Mouse (Mus musculus) MEL (cell line): Measurements from ENCODE around the gene Rtbdn. TPM values are rescaled to one million over a fixed set of nuclear protein-coding genes. Genes with fewer than 3 reads are reported as not detected.

ENCODE experiments used
- DNase-seq: peaks from one replicate; pipeline ENCODE4 v3.0.0; 2011; ENCODE audit warnings: low read depth, low spot score
- H3K27ac ChIP-seq: 2 replicates; pipeline ENCODE4 v1.5.1; 2012; ENCODE audit warnings: low read depth, mild to moderate bottlenecking, control low read depth, low read length, moderate library complexity; ENCODE audit not compliant: control insufficient read depth
- H3K27me3 ChIP-seq, 2 experiments: fragments of 150-350 bp in 1 of 2; sonication (generic) in 1 of 2; 2 replicates each; pipeline ENCODE4 v1.6.1; 2012; ENCODE audit warnings: low read length in 2 of 2, mild to moderate bottlenecking in 2 of 2, improper control_type of control experiment in 1 of 2, moderate library complexity in 1 of 2; ENCODE audit not compliant: insufficient read depth in 2 of 2, control insufficient read depth in 1 of 2
- H3K36me3 ChIP-seq, 2 experiments: 2 replicates each; pipeline ENCODE4 v1.6.1; 2012 to 2014; ENCODE audit warnings: low read length in 2 of 2, improper control_type of control experiment in 1 of 2, inconsistent platforms in 1 of 2, mild to moderate bottlenecking in 1 of 2; ENCODE audit not compliant: insufficient read depth in 2 of 2, control insufficient read depth in 1 of 2
- H3K4me1 ChIP-seq, 2 experiments: fragments of 150-350 bp in 1 of 2; sonication (generic) in 1 of 2; 2 replicates each; pipeline ENCODE4 v1.6.1; 2012; ENCODE audit warnings: low read length in 2 of 2, improper control_type of control experiment in 1 of 2, mild to moderate bottlenecking in 1 of 2; ENCODE audit not compliant: insufficient read depth in 2 of 2, control insufficient read depth in 1 of 2
- H3K4me3 ChIP-seq, 2 experiments: fragments of 150-350 bp in 1 of 2; sonication (generic) in 1 of 2; 2 replicates each; pipeline ENCODE4 v1.5.1; 2012; ENCODE audit warnings: low read depth in 2 of 2, low read length in 2 of 2, mild to moderate bottlenecking in 2 of 2, moderate library complexity in 2 of 2, control low read depth in 1 of 2, improper control_type of control experiment in 1 of 2; ENCODE audit not compliant: control insufficient read depth in 1 of 2, insufficient read depth in 1 of 2
- H3K79me2 ChIP-seq: 2 replicates; pipeline ENCODE4 v1.6.1; 2012; ENCODE audit warnings: mild to moderate bottlenecking, low read length, moderate library complexity; ENCODE audit not compliant: control insufficient read depth, poor library complexity, insufficient read depth
- H3K9ac ChIP-seq: 2 replicates; pipeline ENCODE4 v1.6.1; 2012; ENCODE audit warnings: low read depth, mild to moderate bottlenecking, control low read depth, low read length, moderate library complexity; ENCODE audit not compliant: control insufficient read depth, poor library complexity, severe bottlenecking
- H3K9me3 ChIP-seq: fragments of 150-350 bp; sonication (generic); replicated peaks from 2 replicates; pipeline ENCODE4 v1.6.1; 2012; ENCODE audit warnings: mild to moderate bottlenecking, low read length, improper control_type of control experiment, moderate library complexity; ENCODE audit not compliant: insufficient read depth
- BHLHE40 ChIP-seq: IDR thresholded peaks from 2 replicates; pipeline ENCODE4 v1.6.1; 2012; ENCODE audit warnings: low read depth, mild to moderate bottlenecking, inconsistent platforms, low read length, improper control_type of control experiment, borderline replicate concordance
- CHD1 ChIP-seq: IDR thresholded peaks from 2 replicates; pipeline ENCODE4 v1.6.1; 2012; ENCODE audit warnings: low read depth, mild to moderate bottlenecking, inconsistent platforms, low read length, improper control_type of control experiment
- CTCF ChIP-seq, 3 experiments: IDR thresholded peaks in 2 of 3; conservative IDR thresholded peaks in 1 of 3; 2 replicates each; pipeline ENCODE4 v1.5.1; 2011 to 2012; ENCODE audit warnings: low read length in 3 of 3, low read depth in 2 of 3, mild to moderate bottlenecking in 2 of 3, improper control_type of control experiment in 1 of 3, inconsistent platforms in 1 of 3, mixed read lengths in 1 of 3, moderate library complexity in 1 of 3; ENCODE audit not compliant: control insufficient read depth in 1 of 3, insufficient read depth in 1 of 3, poor library complexity in 1 of 3, severe bottlenecking in 1 of 3
- E2F4 ChIP-seq: IDR thresholded peaks from 2 replicates; pipeline ENCODE4 v1.6.1; 2011; ENCODE audit warnings: low read depth, low read length, improper control_type of control experiment, borderline replicate concordance
- EP300 ChIP-seq, 2 experiments: IDR thresholded peaks; 2 replicates each; pipeline ENCODE4 v1.6.1; 2011; ENCODE audit warnings: improper control_type of control experiment in 2 of 2, low read length in 2 of 2, low read depth in 1 of 2, mild to moderate bottlenecking in 1 of 2
- ETS1 ChIP-seq: IDR thresholded peaks from 2 replicates; pipeline ENCODE4 v1.6.1; 2012; ENCODE audit warnings: low read depth, mild to moderate bottlenecking, inconsistent platforms, low read length, improper control_type of control experiment, moderate library complexity
- GABPA ChIP-seq: IDR thresholded peaks from 2 replicates; pipeline ENCODE4 v1.6.1; 2012; ENCODE audit warnings: low read depth, mild to moderate bottlenecking, inconsistent platforms, low read length, improper control_type of control experiment, moderate library complexity
- GATA1 ChIP-seq: IDR thresholded peaks from 2 replicates; pipeline ENCODE4 v1.6.1; 2011; ENCODE audit warnings: low read depth, low read length, improper control_type of control experiment
- HCFC1 ChIP-seq: IDR thresholded peaks from 2 replicates; pipeline ENCODE4 v1.6.1; 2012; ENCODE audit warnings: low read depth, mild to moderate bottlenecking, inconsistent platforms, low read length, improper control_type of control experiment, moderate library complexity
- KAT2A ChIP-seq: conservative IDR thresholded peaks from 2 replicates; pipeline ENCODE4 v1.6.1; 2012; ENCODE audit warnings: low read depth, low read length, improper control_type of control experiment, inconsistent platforms
- MXI1 ChIP-seq: IDR thresholded peaks from 2 replicates; pipeline ENCODE4 v1.6.1; 2011; ENCODE audit warnings: mild to moderate bottlenecking, low read depth, low read length, improper control_type of control experiment
- MYB ChIP-seq: IDR thresholded peaks from 2 replicates; pipeline ENCODE4 v1.6.1; 2011; ENCODE audit warnings: mild to moderate bottlenecking, low read depth, low read length, improper control_type of control experiment
- MYC ChIP-seq: IDR thresholded peaks from 2 replicates; pipeline ENCODE4 v1.6.1; 2011; ENCODE audit warnings: low read depth, mild to moderate bottlenecking, low read length, improper control_type of control experiment, moderate library complexity
- NRF1 ChIP-seq: IDR thresholded peaks from 2 replicates; pipeline ENCODE4 v1.6.1; 2014; ENCODE audit warnings: low read depth, mild to moderate bottlenecking, inconsistent platforms, low read length, improper control_type of control experiment, moderate library complexity; ENCODE audit not compliant: poor library complexity, insufficient read depth, severe bottlenecking
- POLR2AphosphoS2 ChIP-seq: IDR thresholded peaks from 2 replicates; pipeline ENCODE4 v1.6.1; 2011; ENCODE audit warnings: low read length, improper control_type of control experiment
- POLR2AphosphoS5 ChIP-seq: IDR thresholded peaks from 2 replicates; pipeline ENCODE4 v1.6.1; 2012; ENCODE audit warnings: low read depth, borderline replicate concordance, mild to moderate bottlenecking, inconsistent platforms, low read length, moderate library complexity, mixed read lengths
- RAD21 ChIP-seq: IDR thresholded peaks from 2 replicates; pipeline ENCODE4 v1.6.1; 2011; ENCODE audit warnings: mild to moderate bottlenecking, low read depth, low read length, improper control_type of control experiment
- RCOR1 ChIP-seq: IDR thresholded peaks from 2 replicates; pipeline ENCODE4 v1.6.1; 2012; ENCODE audit warnings: low read depth, mild to moderate bottlenecking, inconsistent platforms, low read length, improper control_type of control experiment
- SIN3A ChIP-seq: IDR thresholded peaks from 2 replicates; pipeline ENCODE4 v1.6.1; 2012; ENCODE audit warnings: low read length, improper control_type of control experiment, inconsistent platforms
- SMC3 ChIP-seq: IDR thresholded peaks from 2 replicates; pipeline ENCODE4 v1.6.1; 2011; ENCODE audit warnings: low read depth, low read length, improper control_type of control experiment
- TBP ChIP-seq: IDR thresholded peaks from 2 replicates; pipeline ENCODE4 v1.8.0; 2011; ENCODE audit warnings: low read depth, low read length, improper control_type of control experiment
- TCF12 ChIP-seq: IDR thresholded peaks from 2 replicates; pipeline ENCODE4 v1.6.1; 2014; ENCODE audit warnings: low read depth, mild to moderate bottlenecking, inconsistent platforms, low read length, improper control_type of control experiment, moderate library complexity
- USF1 ChIP-seq: IDR thresholded peaks from 2 replicates; pipeline ENCODE4 v1.6.1; 2014; ENCODE audit warnings: low read depth, mild to moderate bottlenecking, inconsistent platforms, low read length, improper control_type of control experiment, moderate library complexity
- USF2 ChIP-seq, 2 experiments: IDR thresholded peaks; 2 replicates each; pipeline ENCODE4 v1.6.1; 2011 to 2012; ENCODE audit warnings: improper control_type of control experiment in 2 of 2, low read length in 2 of 2, borderline replicate concordance in 1 of 2, inconsistent platforms in 1 of 2, low read depth in 1 of 2, mild to moderate bottlenecking in 1 of 2; ENCODE audit not compliant: insufficient read depth in 1 of 2
- ZMIZ1 ChIP-seq: IDR thresholded peaks from 2 replicates; pipeline ENCODE4 v1.6.1; 2012; ENCODE audit warnings: low read depth, mild to moderate bottlenecking, inconsistent platforms, low read length, improper control_type of control experiment, moderate library complexity
- ZNF384 ChIP-seq: IDR thresholded peaks from 2 replicates; pipeline ENCODE4 v1.6.1; 2012; ENCODE audit warnings: low read depth, mild to moderate bottlenecking, inconsistent platforms, low read length, improper control_type of control experiment
- polyA plus RNA-seq, 2 experiments: library from polyadenylated mRNA; stranded (reverse) in 1 of 2; unstranded in 1 of 2; fragments of >175 nt in 1 of 2; fragments of >200 nt in 1 of 2; gene quantifications; 2 replicates each; pipeline versions ENCODE4 v1.2.1 to v1.2.4; 2012; ENCODE audit warnings: low replicate concordance in 2 of 2, low read depth in 1 of 2; ENCODE audit not compliant: insufficient read length in 2 of 2, insufficient read depth in 1 of 2, missing spikeins in 1 of 2
- total RNA-seq: library from RNA; depleted of rRNA; stranded (reverse); fragments of 300-350 nt; gene quantifications from 2 replicates; pipeline ENCODE4 v1.2.3, GENCODE M21; 2012

Gene Rtbdn
- total and polyA plus RNA-seq, 3 experiments: 0.08 to 0.11 TPM; not detected in 1

DNA sequence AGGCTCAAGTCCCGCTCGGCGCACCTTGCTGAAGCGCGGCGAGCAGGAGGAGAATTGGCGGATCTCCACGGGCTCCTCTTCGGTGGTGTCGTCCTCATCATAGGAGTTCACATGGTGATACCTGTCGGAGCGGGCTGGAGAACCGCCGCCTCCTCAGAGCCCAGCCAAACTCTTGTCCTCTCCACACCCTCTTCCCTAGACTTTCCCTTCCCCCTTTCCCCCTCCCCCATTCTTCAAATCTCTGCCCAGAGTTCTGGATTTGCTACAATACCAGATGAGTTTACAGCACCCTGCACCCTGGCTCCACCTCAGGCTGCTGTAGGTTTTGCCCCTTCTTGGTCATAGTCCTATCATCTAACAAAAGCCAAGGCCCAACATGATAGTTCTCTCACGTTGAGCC is 28.1 kb upstream of the Rtbdn start:
- Histone ChIP-seq H3K4me1 (peaks cover 0 to 15% of the 10 kb centered on the region in 2 experiments; a peak in 3 of 4 replicates), H3K9me3 (no peaks in the 10 kb centered on the region), H3K36me3 (peaks cover 0 to 13% of the 10 kb centered on the region in 2 experiments; a peak in 2 of 4 replicates), H3K9ac (no peak overlapping the region), H3K27me3 (no peaks in the 10 kb centered on the region), H3K4me3 (no peak overlapping the region), H3K79me2 (peaks cover 12% of the 10 kb centered on the region), H3K27ac (no peak overlapping the region)
- TF ChIP-seq CHD1 (no peak), TCF12 (no peak)
- DNase-seq: no peak

- Histone ChIP-seq H3K79me2 (no peaks in the 10 kb centered on the region), H3K9ac (no peak overlapping the region), H3K27ac (no peak overlapping the region), H3K4me3 (no peak overlapping the region), H3K27me3 (no peaks in the 10 kb centered on the region), H3K9me3 (no peaks in the 10 kb centered on the region), H3K4me1 (peaks cover 9 to 27% of the 10 kb centered on the region in 2 experiments; a peak in 3 of 4 replicates), H3K36me3 (peaks cover 0 to 18% of the 10 kb centered on the region in 2 experiments; a peak in 2 of 4 replicates)
- TF ChIP-seq E2F4 (no peak), SIN3A (no peak), USF1 (no peak), CTCF (IDR thresholded peaks at IDR 0.05 in 2 of 3, conservative IDR thresholded peaks at IDR 0.05 in 1 of 3; ENCODE audit: control insufficient read depth in 1 of 3, insufficient read depth in 1 of 3, low read depth in 2 of 3, low read length in 3 of 3, poor library complexity in 1 of 3, severe bottlenecking in 1 of 3) (no peak), BHLHE40 (no peak), KAT2A (no peak)
- no peak for DNase-seq
These were observed 25.2 kb upstream of the Rtbdn start for GRCm38 (mm10) chr8:84921596-84921995.

GRCm38 (mm10) chr8:84925557-84925956 is 21.2 kb upstream of the Rtbdn start:
- H3K4me3 ChIP-seq: no peak overlapping the region
- no peaks in the 10 kb centered on the region for H3K27me3 ChIP-seq
- no peak overlapping the region for H3K27ac ChIP-seq
- TF ChIP-seq HCFC1: 0 out of 2 replicates have a peak, but pooled peaks have one; percentile 22
- 0 out of 2 replicates have a peak, but pooled peaks have one; percentile 32 for TF ChIP-seq TBP
- TF ChIP-seq SMC3: 0 out of 2 replicates have a peak, but pooled peaks have one; percentile 15
- no peak for TF ChIP-seq POLR2AphosphoS2
- TF ChIP-seq RAD21: no peak; the same call in 1 of the 2 replicates
- TF ChIP-seq NRF1: no peak
- no peak for TF ChIP-seq GABPA
- 0 out of 2 replicates have a peak, but pooled peaks have one; percentile 27 for TF ChIP-seq MYC
- no peak for TF ChIP-seq ZNF384
- TF ChIP-seq MXI1: no peak
- TF ChIP-seq ZMIZ1: 0 out of 2 replicates have a peak, but pooled peaks have one; percentile 40
- 0 out of 2 replicates have a peak, but pooled peaks have one; percentile 20 for TF ChIP-seq MYB
- TF ChIP-seq EP300 (IDR thresholded peaks at IDR 0.05; ENCODE audit: low read depth in 1 of 2, low read length in 2 of 2): peak in 1 of 2 experiments; percentile 58; a peak in 2 of 4 replicates
- no peak for TF ChIP-seq GATA1
- TF ChIP-seq USF2 (IDR thresholded peaks at IDR 0.05; ENCODE audit: borderline replicate concordance in 1 of 2, insufficient read depth in 1 of 2, low read depth in 1 of 2, low read length in 2 of 2): no peak
- TF ChIP-seq RCOR1: peak; percentile 48
- no peak for TF ChIP-seq E2F4
- no peak for TF ChIP-seq POLR2AphosphoS5
- TF ChIP-seq ETS1: peak; percentile 48; the same call in 1 of the 2 replicates
- H3K36me3 ChIP-seq: peaks cover 0 to 18% of the 10 kb centered on the region in 2 experiments; a peak in 2 of 4 replicates
- H3K9me3 ChIP-seq: no peaks in the 10 kb centered on the region
- H3K9ac ChIP-seq: no peak overlapping the region
- peak; percentile 82 for DNase-seq
- no peaks in the 10 kb centered on the region for H3K79me2 ChIP-seq
- peaks cover 9 to 30% of the 10 kb centered on the region in 2 experiments; a peak in 3 of 4 replicates for H3K4me1 ChIP-seq
